Mouse (Mus musculus): Measurements from ENCODE around the gene Kcnh1.

- TF ChIP-seq TAL1 (IDR thresholded peaks at IDR 0.05; ENCODE audit: low read length) (no peak), GATA1 (IDR thresholded peaks at IDR 0.05; ENCODE audit: low read length) (no peak)
Observed at GRCm38 (mm10) chr1:192512821-192513220, 322.2 kb downstream of the Kcnh1 start.
